Mouse (Mus musculus) MEL (cell line): ENCODE results near the gene Srgap2. TPM values are rescaled to one million over a fixed set of nuclear protein-coding genes. Genes with fewer than 3 reads are reported as not detected.

Source experiments
- DNase-seq: peaks from one replicate; pipeline ENCODE4 v3.0.0; 2011; ENCODE audit warnings: low read depth, low spot score
- H3K27ac ChIP-seq: 2 replicates; pipeline ENCODE4 v1.5.1; 2012; ENCODE audit warnings: low read depth, mild to moderate bottlenecking, control low read depth, low read length, moderate library complexity; ENCODE audit not compliant: control insufficient read depth
- H3K27me3 ChIP-seq, 2 experiments: fragments of 150-350 bp in 1 of 2; sonication (generic) in 1 of 2; 2 replicates each; pipeline ENCODE4 v1.6.1; 2012; ENCODE audit warnings: low read length in 2 of 2, mild to moderate bottlenecking in 2 of 2, improper control_type of control experiment in 1 of 2, moderate library complexity in 1 of 2; ENCODE audit not compliant: insufficient read depth in 2 of 2, control insufficient read depth in 1 of 2
- H3K36me3 ChIP-seq, 2 experiments: 2 replicates each; pipeline ENCODE4 v1.6.1; 2012 to 2014; ENCODE audit warnings: low read length in 2 of 2, improper control_type of control experiment in 1 of 2, inconsistent platforms in 1 of 2, mild to moderate bottlenecking in 1 of 2; ENCODE audit not compliant: insufficient read depth in 2 of 2, control insufficient read depth in 1 of 2
- H3K4me1 ChIP-seq, 2 experiments: fragments of 150-350 bp in 1 of 2; sonication (generic) in 1 of 2; 2 replicates each; pipeline ENCODE4 v1.6.1; 2012; ENCODE audit warnings: low read length in 2 of 2, improper control_type of control experiment in 1 of 2, mild to moderate bottlenecking in 1 of 2; ENCODE audit not compliant: insufficient read depth in 2 of 2, control insufficient read depth in 1 of 2
- H3K4me3 ChIP-seq, 2 experiments: fragments of 150-350 bp in 1 of 2; sonication (generic) in 1 of 2; 2 replicates each; pipeline ENCODE4 v1.5.1; 2012; ENCODE audit warnings: low read depth in 2 of 2, low read length in 2 of 2, mild to moderate bottlenecking in 2 of 2, moderate library complexity in 2 of 2, control low read depth in 1 of 2, improper control_type of control experiment in 1 of 2; ENCODE audit not compliant: control insufficient read depth in 1 of 2, insufficient read depth in 1 of 2
- H3K79me2 ChIP-seq: 2 replicates; pipeline ENCODE4 v1.6.1; 2012; ENCODE audit warnings: mild to moderate bottlenecking, low read length, moderate library complexity; ENCODE audit not compliant: control insufficient read depth, poor library complexity, insufficient read depth
- H3K9ac ChIP-seq: 2 replicates; pipeline ENCODE4 v1.6.1; 2012; ENCODE audit warnings: low read depth, mild to moderate bottlenecking, control low read depth, low read length, moderate library complexity; ENCODE audit not compliant: control insufficient read depth, poor library complexity, severe bottlenecking
- H3K9me3 ChIP-seq: fragments of 150-350 bp; sonication (generic); replicated peaks from 2 replicates; pipeline ENCODE4 v1.6.1; 2012; ENCODE audit warnings: mild to moderate bottlenecking, low read length, improper control_type of control experiment, moderate library complexity; ENCODE audit not compliant: insufficient read depth
- ETS1 ChIP-seq: IDR thresholded peaks from 2 replicates; pipeline ENCODE4 v1.6.1; 2012; ENCODE audit warnings: low read depth, mild to moderate bottlenecking, inconsistent platforms, low read length, improper control_type of control experiment, moderate library complexity
- GABPA ChIP-seq: IDR thresholded peaks from 2 replicates; pipeline ENCODE4 v1.6.1; 2012; ENCODE audit warnings: low read depth, mild to moderate bottlenecking, inconsistent platforms, low read length, improper control_type of control experiment, moderate library complexity
- GATA1 ChIP-seq: IDR thresholded peaks from 2 replicates; pipeline ENCODE4 v1.6.1; 2011; ENCODE audit warnings: low read depth, low read length, improper control_type of control experiment
- HCFC1 ChIP-seq: IDR thresholded peaks from 2 replicates; pipeline ENCODE4 v1.6.1; 2012; ENCODE audit warnings: low read depth, mild to moderate bottlenecking, inconsistent platforms, low read length, improper control_type of control experiment, moderate library complexity
- JUND ChIP-seq: IDR thresholded peaks from 2 replicates; pipeline ENCODE4 v1.6.1; 2011; ENCODE audit warnings: low read depth, mild to moderate bottlenecking, improper control_type of control experiment, low read length
- KAT2A ChIP-seq: conservative IDR thresholded peaks from 2 replicates; pipeline ENCODE4 v1.6.1; 2012; ENCODE audit warnings: low read depth, low read length, improper control_type of control experiment, inconsistent platforms
- MEF2A ChIP-seq: IDR thresholded peaks from 2 replicates; pipeline ENCODE4 v1.6.1; 2014; ENCODE audit warnings: low read depth, mild to moderate bottlenecking, inconsistent platforms, low read length, improper control_type of control experiment; ENCODE audit not compliant: poor library complexity, insufficient replicate concordance, severe bottlenecking; ENCODE audit errors: extremely low read depth
- MXI1 ChIP-seq: IDR thresholded peaks from 2 replicates; pipeline ENCODE4 v1.6.1; 2011; ENCODE audit warnings: mild to moderate bottlenecking, low read depth, low read length, improper control_type of control experiment
- MYB ChIP-seq: IDR thresholded peaks from 2 replicates; pipeline ENCODE4 v1.6.1; 2011; ENCODE audit warnings: mild to moderate bottlenecking, low read depth, low read length, improper control_type of control experiment
- NRF1 ChIP-seq: IDR thresholded peaks from 2 replicates; pipeline ENCODE4 v1.6.1; 2014; ENCODE audit warnings: low read depth, mild to moderate bottlenecking, inconsistent platforms, low read length, improper control_type of control experiment, moderate library complexity; ENCODE audit not compliant: poor library complexity, insufficient read depth, severe bottlenecking
- POLR2A ChIP-seq, 2 experiments: IDR thresholded peaks; 2 replicates each; pipeline ENCODE4 v1.6.1; 2011 to 2012; ENCODE audit warnings: low read length in 2 of 2, mild to moderate bottlenecking in 2 of 2, control low read depth in 1 of 2, improper control_type of control experiment in 1 of 2, low read depth in 1 of 2, moderate library complexity in 1 of 2; ENCODE audit not compliant: control insufficient read depth in 1 of 2, insufficient read depth in 1 of 2, poor library complexity in 1 of 2
- POLR2AphosphoS5 ChIP-seq: IDR thresholded peaks from 2 replicates; pipeline ENCODE4 v1.6.1; 2012; ENCODE audit warnings: low read depth, borderline replicate concordance, mild to moderate bottlenecking, inconsistent platforms, low read length, moderate library complexity, mixed read lengths
- RAD21 ChIP-seq: IDR thresholded peaks from 2 replicates; pipeline ENCODE4 v1.6.1; 2011; ENCODE audit warnings: mild to moderate bottlenecking, low read depth, low read length, improper control_type of control experiment
- RCOR1 ChIP-seq: IDR thresholded peaks from 2 replicates; pipeline ENCODE4 v1.6.1; 2012; ENCODE audit warnings: low read depth, mild to moderate bottlenecking, inconsistent platforms, low read length, improper control_type of control experiment
- SIN3A ChIP-seq: IDR thresholded peaks from 2 replicates; pipeline ENCODE4 v1.6.1; 2012; ENCODE audit warnings: low read length, improper control_type of control experiment, inconsistent platforms
- TAL1 ChIP-seq: IDR thresholded peaks from 2 replicates; pipeline ENCODE4 v1.6.1; 2012; ENCODE audit warnings: mild to moderate bottlenecking, inconsistent platforms, low read length, moderate library complexity, mixed read lengths
- UBTF ChIP-seq: IDR thresholded peaks from 2 replicates; pipeline ENCODE4 v1.6.1; 2012; ENCODE audit warnings: low read depth, mild to moderate bottlenecking, inconsistent platforms, low read length, improper control_type of control experiment, moderate library complexity, borderline replicate concordance; ENCODE audit not compliant: insufficient read depth
- USF2 ChIP-seq, 2 experiments: IDR thresholded peaks; 2 replicates each; pipeline ENCODE4 v1.6.1; 2011 to 2012; ENCODE audit warnings: improper control_type of control experiment in 2 of 2, low read length in 2 of 2, borderline replicate concordance in 1 of 2, inconsistent platforms in 1 of 2, low read depth in 1 of 2, mild to moderate bottlenecking in 1 of 2; ENCODE audit not compliant: insufficient read depth in 1 of 2
- ZC3H11A ChIP-seq: IDR thresholded peaks from 2 replicates; pipeline ENCODE4 v1.6.1; 2012; ENCODE audit warnings: low read depth, mild to moderate bottlenecking, inconsistent platforms, low read length, improper control_type of control experiment
- polyA plus RNA-seq, 2 experiments: library from polyadenylated mRNA; stranded (reverse) in 1 of 2; unstranded in 1 of 2; fragments of >175 nt in 1 of 2; fragments of >200 nt in 1 of 2; gene quantifications; 2 replicates each; pipeline versions ENCODE4 v1.2.1 to v1.2.4; 2012; ENCODE audit warnings: low replicate concordance in 2 of 2, low read depth in 1 of 2; ENCODE audit not compliant: insufficient read length in 2 of 2, insufficient read depth in 1 of 2, missing spikeins in 1 of 2
- total RNA-seq: library from RNA; depleted of rRNA; stranded (reverse); fragments of 300-350 nt; gene quantifications from 2 replicates; pipeline ENCODE4 v1.2.3, GENCODE M21; 2012

Gene Srgap2
- total and polyA plus RNA-seq, 3 experiments = 9.0 to 25.3 TPM; not detected in 1

GRCm38 (mm10) chr1:131269797-131270578 is 257.2 kb downstream of the Srgap2 start (continued):
- TF ChIP-seq JUND = no peak
- TF ChIP-seq NRF1 = no peak
- no peak for TF ChIP-seq ETS1
- TF ChIP-seq USF2 (IDR thresholded peaks at IDR 0.05; ENCODE audit: borderline replicate concordance in 1 of 2, insufficient read depth in 1 of 2, low read depth in 1 of 2, low read length in 2 of 2) = no peak
- TF ChIP-seq POLR2AphosphoS5 = no peak
- no peak for TF ChIP-seq KAT2A
- no peak for TF ChIP-seq GATA1

DNA sequence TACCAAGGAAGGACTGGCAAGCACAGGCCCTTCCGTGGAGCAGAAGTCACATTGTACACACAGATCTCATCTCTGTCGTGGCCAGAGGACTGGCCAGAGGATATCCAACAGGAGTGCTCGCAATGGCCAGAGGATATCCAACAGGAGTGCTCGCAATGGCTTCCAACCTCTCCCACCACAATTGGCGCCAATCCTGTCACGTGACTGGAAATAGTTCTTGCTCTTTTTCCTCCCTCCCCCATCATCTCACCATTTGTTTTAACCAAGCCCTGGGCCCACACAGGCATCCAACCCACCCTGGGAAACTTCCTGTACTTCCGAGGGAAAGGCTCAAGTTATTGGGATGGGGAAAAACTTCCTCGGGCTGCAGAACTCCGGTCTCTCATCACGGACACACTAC is 258.4 kb downstream of the Srgap2 start:
- no peak for TF ChIP-seq UBTF
- TF ChIP-seq POLR2AphosphoS5 = no peak
- TF ChIP-seq RAD21 = no peak
- TF ChIP-seq RCOR1 = no peak
- TF ChIP-seq USF2 (IDR thresholded peaks at IDR 0.05; ENCODE audit: borderline replicate concordance in 1 of 2, insufficient read depth in 1 of 2, low read depth in 1 of 2, low read length in 2 of 2) = no peak
- no peak for TF ChIP-seq MXI1
- no peak for TF ChIP-seq MYB
- no peak for TF ChIP-seq MEF2A
- TF ChIP-seq SIN3A = no peak
- TF ChIP-seq ZC3H11A = no peak
- TF ChIP-seq POLR2A (IDR thresholded peaks at IDR 0.05; ENCODE audit: control insufficient read depth in 1 of 2, insufficient read depth in 1 of 2, low read depth in 1 of 2, low read length in 2 of 2, poor library complexity in 1 of 2) = no peak
- Histone ChIP-seq H3K9ac (no peak overlapping the region), H3K36me3 (no peaks in the 10 kb centered on the region), H3K9me3 (no peaks in the 10 kb centered on the region), H3K27me3 (no peaks in the 10 kb centered on the region), H3K4me1 (no peaks in the 10 kb centered on the region), H3K79me2 (no peaks in the 10 kb centered on the region), H3K27ac (no peak overlapping the region), H3K4me3 (no peak overlapping the region)
- DNase-seq = no peak

DNA sequence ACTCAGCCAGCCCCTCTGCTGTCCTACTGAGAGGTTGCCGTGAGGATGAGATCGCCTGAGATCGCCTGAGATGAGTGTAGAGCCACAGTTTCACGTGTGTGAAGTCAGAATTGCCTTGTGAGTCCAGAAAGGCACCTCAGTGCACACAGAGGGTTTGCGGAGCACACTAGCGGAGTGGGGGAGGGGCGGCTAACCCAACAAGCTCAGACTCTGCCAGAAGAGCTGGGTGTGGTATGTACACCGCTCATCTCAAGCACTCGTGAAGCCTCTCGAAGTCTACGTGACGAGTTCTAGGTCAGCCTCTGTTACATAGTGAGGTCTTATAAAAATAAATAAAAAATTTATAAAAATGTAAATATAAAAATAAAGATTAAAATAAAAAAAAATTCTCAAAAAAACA is 263.2 kb downstream of the Srgap2 start:
- Histone ChIP-seq H3K36me3 (no peaks in the 10 kb centered on the region), H3K27me3 (no peaks in the 10 kb centered on the region), H3K27ac (no peak overlapping the region), H3K4me3 (no peak overlapping the region), H3K4me1 (no peaks in the 10 kb centered on the region), H3K79me2 (no peaks in the 10 kb centered on the region), H3K9me3 (no peaks in the 10 kb centered on the region), H3K9ac (no peak overlapping the region)
- TF ChIP-seq NRF1 (no peak), POLR2A (IDR thresholded peaks at IDR 0.05; ENCODE audit: control insufficient read depth in 1 of 2, insufficient read depth in 1 of 2, low read depth in 1 of 2, low read length in 2 of 2, poor library complexity in 1 of 2) (no peak), KAT2A (no peak), HCFC1 (no peak), TAL1 (no peak), RCOR1 (no peak), GATA1 (no peak), GABPA (no peak)
- TF ChIP-seq, all 39 proteins: peak for 0
- DNase-seq = no peak
